In the genomic region with DNA sequence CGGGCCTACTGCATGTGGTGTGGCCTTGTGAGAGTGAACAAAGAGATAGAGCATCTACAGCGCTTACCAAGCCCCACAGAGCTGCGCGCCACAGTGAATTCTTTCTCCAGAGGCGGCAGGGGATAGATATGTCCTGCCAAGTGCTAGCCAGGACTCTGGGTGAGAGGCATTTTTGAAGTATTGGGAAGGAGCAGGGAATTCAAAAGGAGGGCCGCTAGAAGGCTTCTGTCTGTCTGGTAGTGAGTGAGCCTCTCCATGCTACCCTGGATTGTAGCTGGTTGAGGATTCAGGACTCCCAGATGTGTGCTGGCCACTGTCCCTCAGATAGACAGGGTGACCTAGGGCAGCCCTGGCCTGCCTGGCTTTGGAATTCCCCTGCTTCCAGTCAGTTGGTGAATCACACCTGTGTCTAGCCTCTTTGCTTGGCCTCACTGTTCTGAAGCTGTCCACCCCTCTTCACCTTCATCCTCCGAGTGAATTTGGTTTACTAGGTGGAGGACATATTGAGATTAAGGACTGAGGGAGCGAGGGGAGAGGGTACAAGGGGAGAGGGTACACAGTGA, we compare ENCODE assay signal across 13 mouse cellular contexts. TPM values are rescaled to one million over a fixed set of nuclear protein-coding genes. Genes with fewer than 3 reads are reported as not detected.
DNase-seq lines count a peak whose midpoint lies in the region; ATAC-seq and TF ChIP-seq lines count a peak whose summit lies in the region.
"Had no signal": no experiment of that assay in that cellular context is flagged by ENCODE, and none has a peak within 500 bp of the region (broad histone marks: within the 10 kb centered on the region; RNA-seq: fewer than 3 reads in every experiment).

No protein-coding gene starts in this region.

- peak overlapping the region; percentile 81 for H3K4me2 ChIP-seq in kidney, postnatal 0 days (ENCODE audit: low read length)
- H3K4me2 ChIP-seq in liver, embryonic 15.5 days: peak overlapping the region; percentile 63

- WGBS in kidney, postnatal 0 days: 84% methylated on average over 8 of the region's 8 CpGs
- 55% methylated on average over 8 of the region's 8 CpGs for WGBS in liver, embryonic 15.5 days (ENCODE audit: insufficient replicate concordance)

- 0 out of 2 replicates have a peak overlapping the region, but pooled peaks have one; percentile 8 for H3K27ac ChIP-seq in kidney, postnatal 0 days
- peak overlapping the region; percentile 82; the same call in 1 of the 2 replicates for H3K27ac ChIP-seq in embryonic fibroblast, embryonic 13.5 days (ENCODE audit: insufficient read depth, low read length)
- H3K27ac ChIP-seq in liver, embryonic 15.5 days (replicated peaks): peak overlapping the region; percentile 53
- H3K27ac ChIP-seq: forebrain, embryonic 10.5 days; midbrain, embryonic 10.5 days had no signal

- TF ChIP-seq POLR2A in embryonic fibroblast, embryonic 13.5 days (IDR thresholded peaks at IDR 0.05; ENCODE audit: low read depth, low read length): no peak

- no peak for ATAC-seq in kidney, postnatal 0 days (replicated peaks; ENCODE audit: low FRiP score, low read depth)
- ATAC-seq in liver, embryonic 15.5 days (ENCODE audit: insufficient read depth): no peak

- H3K4me1 ChIP-seq in kidney, postnatal 0 days (replicated peaks; ENCODE audit: insufficient read depth, low read length): peaks cover 15% of the 10 kb centered on the region; the same call in 1 of the 2 replicates
- H3K4me1 ChIP-seq in embryonic fibroblast, embryonic 13.5 days (ENCODE audit: control insufficient read depth, insufficient read depth, low read length): peaks cover 25% of the 10 kb centered on the region
- H3K4me1 ChIP-seq in liver, embryonic 15.5 days (replicated peaks): peaks cover 52% of the 10 kb centered on the region

- no peaks in the 10 kb centered on the region for H3K9me3 ChIP-seq in kidney, postnatal 0 days (replicated peaks; ENCODE audit: low read length)
- no peaks in the 10 kb centered on the region for H3K9me3 ChIP-seq in liver, embryonic 15.5 days (replicated peaks)
- H3K9me3 ChIP-seq: forebrain, embryonic 10.5 days; midbrain, embryonic 10.5 days had no signal

- no peak for TF ChIP-seq CTCF in kidney, postnatal 0 days (IDR thresholded peaks at IDR 0.05; ENCODE audit: low read depth)
- TF ChIP-seq CTCF in embryonic fibroblast, embryonic 13.5 days (IDR thresholded peaks at IDR 0.05; ENCODE audit: borderline replicate concordance, insufficient read depth, low read length): no peak

- no peak overlapping the region for H3K4me3 ChIP-seq in kidney, postnatal 0 days (replicated peaks; ENCODE audit: low read depth, low read length)
- no peak overlapping the region for H3K4me3 ChIP-seq in embryonic fibroblast, embryonic 13.5 days (ENCODE audit: insufficient read depth, low read length)
- H3K4me3 ChIP-seq in liver, embryonic 15.5 days (replicated peaks): no peak overlapping the region
- H3K4me3 ChIP-seq: forebrain, embryonic 10.5 days; midbrain, embryonic 10.5 days had no signal

- H3K9ac ChIP-seq in kidney, postnatal 0 days (ENCODE audit: low read depth, low read length): peak overlapping the region; percentile 5; the same call in 1 of the 2 replicates
- H3K9ac ChIP-seq in liver, embryonic 15.5 days: no peak overlapping the region

- no peaks in the 10 kb centered on the region for H3K36me3 ChIP-seq in kidney, postnatal 0 days (ENCODE audit: insufficient read depth, low read length)
- no peaks in the 10 kb centered on the region for H3K36me3 ChIP-seq in liver, embryonic 15.5 days (replicated peaks)
- H3K36me3 ChIP-seq: forebrain, embryonic 10.5 days; midbrain, embryonic 10.5 days had no signal

- no peak for DNase-seq in kidney, postnatal 0 days (ENCODE audit: low spot score)
- DNase-seq in kidney, adult 9 months: no peak
- peak; percentile 17 for DNase-seq in adipocyte (ENCODE audit: low spot score)
- DNase-seq in ovary, postnatal 10 days (ENCODE audit: low spot score): no peak
- DNase-seq in retina, postnatal 1 day: no peak
- DNase-seq in layer of hippocampus, postnatal 10 days (ENCODE audit: low spot score in 2 of 2): no peak
- DNase-seq: adrenal gland, postnatal 25 days; cerebellum, postnatal 36 days; right cerebral cortex, postnatal 4 days had no signal

- no peaks in the 10 kb centered on the region for H3K27me3 ChIP-seq in kidney, postnatal 0 days (ENCODE audit: insufficient read depth, low read length)
- peaks cover 58% of the 10 kb centered on the region for H3K27me3 ChIP-seq in liver, embryonic 15.5 days

RNA-seq across cellular contexts. Expression of gene Plekhg3, which starts 6.0 kb away (rescaled TPM):
- polyA plus RNA-seq in kidney, postnatal 0 days (2015; fragmentation: Nextera tagmentation; extraction: Ambion mirVana): 14.9 and 17.7 TPM in 2 replicates
- polyA plus RNA-seq in embryonic fibroblast, embryonic 13.5 days (2011; ENCODE audit: insufficient read length, low read depth, missing spikeins): 21.8 and 25.1 TPM in 2 replicates
- polyA plus RNA-seq in liver, embryonic 15.5 days (2015; fragmentation: Nextera tagmentation; extraction: Ambion mirVana): 3.3 and 4.1 TPM in 2 replicates
- 1 to 10 TPM; 6.1 to 6.2 TPM for total RNA-seq in layer of hippocampus, postnatal 10 days (2021)

Comparison
In these comparisons a context has a peak if more than half of its experiments do, and no peak if none do; other contexts are left out.
1. H3K27ac ChIP-seq: peak in every context shown above with its lines; median percentile 82 in embryonic fibroblast, embryonic 13.5 days; 53 in liver, embryonic 15.5 days; 8 in kidney, postnatal 0 days.